Mouse (Mus musculus) embryo, embryonic 10 days (tissue): ENCODE measurements at regions not wholly inside any gene's neighbourhood (a gene's known extent, or its start where the extent isn't known, plus 50 kb on each side); places are given as distances from the start of the nearest gene placed in this dataset.
"Not testable (repeated sequence)": the region's sequence is repeated elsewhere in the genome, so short reads cannot be mapped to it uniquely, and the experiment has no call there.

Experiments used
- DNase-seq: peaks from one replicate; pipeline ENCODE4 v3.0.0-alpha.2; 2015; ENCODE audit warnings: low spot score

GRCm38 (mm10) chr3:21626029-21626428 is 450.4 kb upstream of the Tbl1xr1 start:
- no peak for DNase-seq

GRCm38 (mm10) chr3:21627048-21627447 is 449.4 kb upstream of the Tbl1xr1 start:
- not testable (repeated sequence) for DNase-seq

- DNase-seq = no peak
Observed at GRCm38 (mm10) chr3:21633600-21634221, 442.7 kb upstream of the Tbl1xr1 start.

- no peak for DNase-seq
Observed at GRCm38 (mm10) chr3:21634675-21635204, 441.7 kb upstream of the Tbl1xr1 start.

- no peak for DNase-seq
Observed at GRCm38 (mm10) chr3:21638886-21639285, 437.6 kb upstream of the Tbl1xr1 start.

GRCm38 (mm10) chr3:21639576-21639975 is 436.9 kb upstream of the Tbl1xr1 start:
- DNase-seq = no peak

DNA sequence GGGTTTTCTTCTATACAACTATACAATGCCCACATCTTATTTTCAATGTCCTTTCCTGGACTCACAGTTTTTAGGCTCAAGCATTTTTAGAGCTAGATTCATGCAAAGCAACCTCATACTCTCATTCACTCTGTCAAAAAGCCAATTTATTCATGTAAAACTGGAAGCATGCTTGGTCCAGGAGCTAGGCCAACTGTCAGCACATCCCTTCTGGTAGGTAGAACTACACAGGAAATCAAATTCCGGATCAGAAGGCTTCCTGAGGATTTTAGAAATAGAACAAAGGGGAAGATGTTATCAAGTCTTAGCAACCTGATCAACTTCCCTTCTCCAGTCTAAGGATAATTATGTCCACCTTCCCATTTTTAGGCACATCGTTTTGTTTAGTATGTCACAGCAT is 432.4 kb upstream of the Tbl1xr1 start:
- DNase-seq = no peak

- no peak for DNase-seq
Observed at GRCm38 (mm10) chr3:21645268-21645667, 431.2 kb upstream of the Tbl1xr1 start.

- no peak for DNase-seq
Observed at GRCm38 (mm10) chr3:21649885-21650469, 426.5 kb upstream of the Tbl1xr1 start.

GRCm38 (mm10) chr3:21655301-21655700 is 421.2 kb upstream of the Tbl1xr1 start:
- no peak for DNase-seq

DNA sequence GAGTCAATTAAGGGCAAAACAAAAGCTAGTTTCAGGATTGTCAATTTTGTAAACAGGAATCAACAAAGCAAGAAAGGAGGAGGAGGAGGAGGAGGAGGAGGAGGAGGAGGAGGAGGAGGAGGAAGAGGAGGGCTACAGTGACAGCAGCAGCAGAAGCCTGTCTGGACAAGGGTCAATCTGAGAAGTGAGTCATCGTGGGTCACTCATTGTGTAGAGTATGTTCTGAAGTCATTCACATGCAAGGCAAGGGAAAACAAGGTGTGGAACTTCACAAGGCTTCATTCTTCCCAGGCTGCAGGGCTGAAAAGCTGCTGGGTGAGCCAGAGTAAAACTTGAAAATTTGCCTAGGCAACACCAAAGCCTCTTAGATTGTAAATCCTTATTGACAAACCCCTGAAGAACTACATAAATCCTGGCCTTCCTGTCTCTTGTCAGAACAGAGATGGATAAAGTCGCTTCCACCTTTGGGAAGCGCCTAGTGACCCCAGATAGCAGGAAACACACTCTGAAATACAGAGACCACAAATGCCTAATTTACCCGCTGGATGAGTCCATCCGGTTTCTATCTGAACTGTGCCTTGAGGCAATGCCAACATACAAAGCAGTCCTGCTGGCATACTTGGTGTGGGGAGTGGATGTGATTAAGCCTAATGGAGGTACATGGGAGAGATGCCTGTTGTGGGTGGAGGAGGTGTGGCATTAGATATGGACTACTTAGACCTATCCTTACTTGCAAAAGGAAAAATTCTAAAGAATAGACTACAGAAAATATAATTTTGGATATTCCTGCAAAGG is 408.9 kb upstream of the Tbl1xr1 start:
- no peak for DNase-seq

GRCm38 (mm10) chr3:21671885-21672284 is 404.6 kb upstream of the Tbl1xr1 start:
- DNase-seq = no peak

DNA sequence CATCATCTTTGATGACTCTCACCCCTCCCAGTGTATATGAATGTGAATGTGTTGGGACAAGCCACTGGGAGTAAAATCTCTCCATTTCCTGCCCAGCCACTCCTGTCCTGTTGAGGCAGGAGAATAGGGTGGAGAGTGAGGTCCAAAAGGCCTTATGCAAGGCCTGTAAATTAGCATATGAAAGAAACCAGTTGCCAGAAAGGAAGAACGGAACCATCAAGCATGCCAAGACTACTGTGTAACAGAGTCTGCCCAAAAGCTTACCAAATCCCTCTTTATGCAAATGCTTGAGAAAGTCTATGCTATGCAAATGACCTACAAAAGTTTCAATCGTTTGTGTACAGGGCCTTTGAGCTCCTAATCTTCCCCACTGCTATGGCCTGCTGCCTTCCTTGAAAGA is 404.0 kb upstream of the Tbl1xr1 start:
- no peak for DNase-seq

GRCm38 (mm10) chr3:21673466-21673865 is 403.0 kb upstream of the Tbl1xr1 start:
- DNase-seq = no peak

- no peak for DNase-seq
Observed at GRCm38 (mm10) chr3:21678265-21678664, 398.2 kb upstream of the Tbl1xr1 start.

DNA sequence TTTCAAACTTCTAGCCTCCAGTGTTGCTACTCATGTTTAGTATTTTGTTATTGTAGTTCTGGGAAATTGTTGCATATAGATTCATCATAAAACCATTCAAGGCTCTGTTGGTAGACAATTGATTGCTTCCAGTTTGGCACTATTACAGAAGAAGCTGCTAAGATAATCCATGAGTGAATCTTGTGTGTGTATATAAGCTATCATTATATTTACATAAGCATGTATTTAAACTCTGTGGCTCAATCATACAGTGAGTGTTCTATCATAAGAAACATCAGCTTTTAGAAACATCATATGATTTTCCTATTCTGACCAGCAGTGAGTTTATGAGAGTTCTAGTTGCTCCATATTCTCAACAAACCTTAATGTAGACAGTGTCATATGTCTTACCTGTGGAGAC is 397.7 kb upstream of the Tbl1xr1 start:
- DNase-seq = no peak

DNA sequence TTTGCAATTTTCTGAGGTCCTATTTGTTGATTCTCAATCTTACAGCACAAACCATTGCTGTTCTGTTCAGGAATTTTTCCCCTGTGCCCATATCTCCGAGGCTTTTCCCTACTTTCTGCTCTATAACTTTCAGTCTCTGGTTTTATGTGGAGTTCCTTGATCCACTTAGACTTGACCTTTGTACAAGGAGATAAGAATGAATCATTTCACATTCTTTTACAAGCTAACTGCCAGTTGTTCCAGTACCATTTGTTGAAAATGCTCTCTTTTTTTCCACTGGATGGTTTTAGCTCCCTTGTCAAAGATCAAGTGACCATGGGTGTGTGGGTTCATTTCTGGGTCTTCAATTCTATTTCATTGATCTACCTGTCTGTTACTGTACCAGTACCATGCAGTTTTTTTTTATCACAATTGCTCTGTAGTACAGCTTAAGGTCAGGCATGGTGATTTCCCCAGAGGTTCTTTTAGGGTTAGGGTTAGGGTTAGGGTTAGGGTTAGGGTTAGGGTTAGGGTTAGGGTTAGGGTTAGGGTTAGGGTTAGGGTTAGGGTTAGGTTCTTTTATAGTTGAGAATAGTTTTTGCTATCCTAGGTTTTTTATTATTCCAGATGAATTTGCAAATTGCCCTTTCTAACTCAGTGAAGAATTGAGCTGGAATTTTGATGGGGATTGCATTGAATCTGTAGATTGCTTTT is 378.3 kb upstream of the Tbl1xr1 start:
- not testable (repeated sequence) for DNase-seq

DNA sequence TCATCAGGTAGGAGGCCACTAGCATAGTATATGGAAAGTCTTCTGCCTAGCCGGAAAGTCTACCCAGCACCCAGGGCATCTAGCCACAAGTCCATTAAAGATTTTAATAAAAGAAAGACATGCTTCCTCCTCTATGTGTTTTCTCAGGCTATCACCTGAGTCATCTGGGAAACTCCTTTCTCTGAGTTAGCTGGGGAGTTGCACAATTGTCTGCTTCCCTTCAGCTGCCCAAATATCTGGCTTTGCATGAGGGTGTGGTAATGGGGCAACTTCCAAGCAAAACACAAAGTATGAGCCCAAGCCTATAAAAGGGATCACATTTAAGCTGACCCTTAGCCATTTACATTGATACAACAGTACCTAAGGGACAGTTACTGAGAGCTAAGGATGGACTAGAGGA is 376.9 kb upstream of the Tbl1xr1 start:
- DNase-seq = no peak

DNA sequence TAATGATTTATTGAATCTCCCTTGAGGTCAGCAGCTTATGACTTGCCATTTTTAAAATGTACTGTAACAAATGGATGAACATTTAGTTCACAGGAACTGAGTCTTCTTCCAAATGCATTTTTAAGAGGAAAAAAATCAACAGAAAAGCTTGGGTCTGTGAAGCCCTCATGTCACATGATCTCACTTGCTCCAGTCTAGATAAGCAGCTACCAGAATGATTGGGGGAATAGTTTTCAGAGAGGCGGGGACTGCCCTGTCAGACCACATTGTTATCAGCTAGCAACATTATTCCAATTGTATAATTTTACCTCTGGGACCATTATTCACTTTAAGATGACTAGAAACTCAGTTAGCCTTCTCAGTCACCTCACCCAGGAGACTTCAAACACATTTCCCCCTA is 376.1 kb upstream of the Tbl1xr1 start:
- DNase-seq = no peak

GRCm38 (mm10) chr3:21726747-21727505 is 349.5 kb upstream of the Tbl1xr1 start:
- no peak for DNase-seq

GRCm38 (mm10) chr3:21728019-21728418 is 348.4 kb upstream of the Tbl1xr1 start:
- no peak for DNase-seq

- DNase-seq = no peak
Observed at GRCm38 (mm10) chr3:21729328-21729727, 347.1 kb upstream of the Tbl1xr1 start.
